Mouse (Mus musculus): Measurements from ENCODE around the gene Bcr.

Bcr gene

DNA sequence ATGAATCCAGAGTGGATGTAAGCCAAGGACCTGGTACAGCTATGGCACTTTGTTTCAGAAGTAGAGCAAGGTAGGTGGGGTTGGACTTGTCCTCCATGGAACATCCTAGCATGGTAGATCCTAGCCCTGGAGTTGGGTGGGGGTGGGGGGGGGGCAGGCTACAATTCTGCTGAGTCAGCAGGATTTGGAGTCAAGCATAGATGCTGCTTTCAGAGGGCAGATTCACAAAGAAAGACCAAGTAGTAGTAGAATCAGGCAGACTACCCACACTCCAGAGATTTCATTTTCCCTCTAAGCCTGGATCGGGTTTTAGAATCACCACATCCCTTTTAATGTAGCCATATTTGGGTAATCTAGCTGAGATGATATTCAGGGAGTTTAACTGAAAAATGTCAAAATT is 33.9 kb downstream of the Bcr start:
- DNase-seq (ENCODE audit: low spot score): no peak

DNA sequence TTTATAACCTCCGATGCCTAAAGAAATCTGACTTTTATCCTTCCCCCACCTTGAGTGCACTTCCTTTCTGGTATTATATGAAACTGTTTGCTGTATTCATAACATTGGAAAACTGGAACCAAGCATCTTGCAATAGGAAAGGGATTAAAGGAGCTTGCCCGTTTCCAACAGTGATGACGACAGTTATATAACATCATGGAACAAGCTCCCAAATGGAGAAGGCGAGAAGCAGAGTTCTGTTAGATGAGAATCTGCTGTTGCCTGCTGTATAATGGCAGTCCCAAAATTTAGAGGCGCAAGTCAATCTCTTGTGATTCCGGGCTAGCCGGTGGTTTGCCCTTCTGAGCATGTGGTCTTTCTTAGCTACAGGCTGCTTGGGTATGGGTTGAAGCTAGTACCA is 34.8 kb downstream of the Bcr start:
- no peak for DNase-seq (ENCODE audit: low spot score)

- DNase-seq (ENCODE audit: low spot score): no peak
These were observed 38.2 kb downstream of the Bcr start for GRCm38 (mm10) chr10:75098446-75099183.

DNA sequence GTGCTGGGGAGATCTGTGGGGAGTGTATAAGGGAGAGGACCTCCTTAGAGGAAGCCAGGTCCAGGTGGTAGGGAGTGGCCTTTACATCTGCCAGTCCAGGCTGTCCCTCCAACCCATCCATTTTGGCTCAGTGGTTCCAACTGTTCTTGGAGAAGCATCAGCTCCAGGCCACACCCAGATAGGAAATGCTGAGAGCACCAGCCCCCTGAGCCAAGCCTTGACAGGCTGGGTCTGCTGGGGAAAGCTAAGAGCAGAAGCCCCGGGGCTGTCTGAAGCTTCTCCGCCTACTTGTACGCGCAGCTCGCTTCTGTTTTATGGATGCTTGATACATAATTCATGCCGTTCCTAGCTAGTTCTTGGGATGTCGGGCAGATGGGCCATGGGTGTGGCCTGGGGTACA is 39.9 kb downstream of the Bcr start:
- no peak for DNase-seq (ENCODE audit: low spot score)

DNA sequence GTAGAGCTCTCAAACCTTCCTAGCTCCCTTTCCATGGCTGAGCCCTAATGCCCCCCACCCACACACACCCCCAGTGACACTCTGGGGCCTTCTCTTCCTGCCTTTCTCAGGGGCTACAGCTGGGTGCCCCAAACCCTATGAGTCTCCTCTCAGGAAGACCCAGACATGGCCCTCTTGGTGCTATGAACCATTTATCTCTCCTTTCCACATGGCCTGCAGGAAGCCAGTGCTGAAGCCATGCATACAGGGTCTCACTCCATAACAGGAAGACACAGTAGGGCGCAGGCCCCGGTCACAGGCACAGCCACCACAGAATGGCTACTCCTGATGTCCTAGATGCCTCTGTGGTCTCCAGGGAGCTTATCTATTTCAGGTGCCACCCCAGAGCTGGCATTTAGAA is 43.1 kb downstream of the Bcr start:
- DNase-seq (ENCODE audit: low spot score): no peak

GRCm38 (mm10) chr10:75104191-75105098 is 44.1 kb downstream of the Bcr start:
- DNase-seq (ENCODE audit: low spot score): no peak

- no peak for DNase-seq (ENCODE audit: low spot score)
These were observed 44.7 kb downstream of the Bcr start for GRCm38 (mm10) chr10:75105099-75105461.

DNA sequence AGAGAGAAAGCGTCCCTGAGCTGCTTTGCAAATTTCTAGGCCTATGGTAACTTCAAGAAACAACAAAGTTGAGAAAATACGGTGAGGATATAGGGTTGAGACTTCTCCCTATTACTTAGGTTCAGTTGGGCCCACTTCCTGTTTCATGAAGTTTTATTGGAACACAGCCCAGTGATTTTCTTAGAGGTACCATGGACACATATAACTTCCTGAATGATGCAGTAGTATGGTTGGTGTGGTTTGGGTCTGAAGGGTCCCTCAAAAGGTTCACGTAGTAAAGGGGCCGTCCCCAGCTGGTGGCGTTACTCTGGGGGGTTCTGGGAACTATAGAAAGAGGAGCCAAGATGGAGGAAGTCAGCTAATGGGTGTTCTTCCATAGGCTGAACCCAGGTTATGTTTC is 45.3 kb downstream of the Bcr start:
- DNase-seq (ENCODE audit: low spot score): no peak

GRCm38 (mm10) chr10:75106940-75107381 is 46.6 kb downstream of the Bcr start:
- no peak for DNase-seq (ENCODE audit: low spot score)

GRCm38 (mm10) chr10:75108092-75108491 is 47.7 kb downstream of the Bcr start:
- DNase-seq (ENCODE audit: low spot score): no peak

- DNase-seq (ENCODE audit: low spot score): no peak
These were observed 51.2 kb downstream of the Bcr start for GRCm38 (mm10) chr10:75111446-75112201.

GRCm38 (mm10) chr10:75112405-75112804 is 52.0 kb downstream of the Bcr start:
- DNase-seq (ENCODE audit: low spot score): no peak

- DNase-seq (ENCODE audit: low spot score): no peak
These were observed 53.2 kb downstream of the Bcr start for GRCm38 (mm10) chr10:75113620-75114019.

DNA sequence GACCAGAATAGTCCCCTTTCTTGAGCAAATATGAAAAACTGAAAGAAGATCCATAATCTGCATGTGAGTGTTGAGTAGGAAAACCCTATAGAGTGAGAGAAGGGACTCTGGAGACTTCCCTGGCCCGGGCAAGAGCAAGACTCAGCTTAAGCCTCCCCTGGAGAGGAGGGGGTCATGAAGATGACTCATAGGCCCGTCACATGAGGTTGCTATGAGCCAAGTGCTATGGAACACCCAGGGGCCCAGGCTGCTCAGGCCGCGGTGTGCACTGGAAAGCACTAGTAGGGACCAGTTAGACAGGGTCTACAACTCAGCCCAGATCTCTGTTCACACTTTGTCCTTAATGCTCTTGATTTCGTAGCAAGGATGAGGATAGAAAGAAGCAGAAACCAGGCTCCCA is 54.8 kb downstream of the Bcr start:
- no peak for DNase-seq (ENCODE audit: low spot score)

DNA sequence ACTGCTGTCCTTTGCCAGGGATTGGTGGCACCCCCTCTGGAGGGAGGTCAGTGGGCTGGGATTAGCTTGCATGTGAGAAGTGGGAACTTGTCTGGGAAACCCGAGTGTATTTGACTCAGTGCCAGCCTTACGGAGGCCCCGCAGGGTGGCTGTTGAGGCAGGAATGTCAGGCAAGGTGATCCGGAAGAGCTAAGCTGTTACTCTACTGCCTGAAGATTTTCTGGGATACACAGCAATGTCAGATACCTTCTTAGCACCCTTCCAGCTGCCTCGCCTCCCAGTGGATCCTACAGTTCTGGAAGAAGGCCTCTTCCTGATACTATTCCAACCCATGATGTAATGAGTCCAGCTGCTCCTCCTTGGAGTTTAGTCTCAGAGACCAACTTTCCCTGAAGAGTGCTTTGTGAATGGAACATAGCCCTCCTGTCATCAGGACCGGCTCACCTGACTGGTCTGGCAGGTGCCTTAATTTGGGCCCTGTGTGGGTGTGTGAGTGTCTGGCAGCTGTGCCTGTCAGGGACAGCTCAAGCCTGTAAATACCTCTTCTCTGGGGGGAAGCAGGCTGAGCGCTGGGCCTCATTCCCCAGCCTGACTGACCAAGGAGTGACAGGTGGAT is 56.6 kb downstream of the Bcr start:
- DNase-seq (ENCODE audit: low spot score): no peak

GRCm38 (mm10) chr10:75118444-75118843 is 58.1 kb downstream of the Bcr start:
- no peak for DNase-seq (ENCODE audit: low spot score)

DNA sequence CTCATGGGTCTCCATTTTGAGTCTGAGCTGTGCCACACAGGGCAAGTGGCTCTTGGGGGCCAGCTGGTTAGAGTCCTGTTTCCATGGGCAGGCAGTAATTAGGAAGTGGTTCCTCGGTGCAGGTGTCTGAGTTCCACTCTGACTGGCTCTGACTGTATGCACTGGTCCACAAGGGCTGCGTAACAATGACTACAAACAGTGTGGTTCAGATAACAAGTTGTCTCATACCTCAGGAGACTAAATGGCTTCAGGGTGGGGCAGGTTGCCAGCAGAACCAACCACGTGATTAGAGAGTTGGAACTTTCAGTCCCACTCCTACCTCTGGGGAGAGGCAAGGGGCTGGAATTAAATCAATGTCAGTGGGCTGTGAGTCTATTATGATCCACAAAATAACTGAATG is 59.0 kb downstream of the Bcr start:
- DNase-seq (ENCODE audit: low spot score): no peak

- DNase-seq (ENCODE audit: low spot score): no peak
These were observed 59.8 kb downstream of the Bcr start for GRCm38 (mm10) chr10:75120176-75120575.

DNA sequence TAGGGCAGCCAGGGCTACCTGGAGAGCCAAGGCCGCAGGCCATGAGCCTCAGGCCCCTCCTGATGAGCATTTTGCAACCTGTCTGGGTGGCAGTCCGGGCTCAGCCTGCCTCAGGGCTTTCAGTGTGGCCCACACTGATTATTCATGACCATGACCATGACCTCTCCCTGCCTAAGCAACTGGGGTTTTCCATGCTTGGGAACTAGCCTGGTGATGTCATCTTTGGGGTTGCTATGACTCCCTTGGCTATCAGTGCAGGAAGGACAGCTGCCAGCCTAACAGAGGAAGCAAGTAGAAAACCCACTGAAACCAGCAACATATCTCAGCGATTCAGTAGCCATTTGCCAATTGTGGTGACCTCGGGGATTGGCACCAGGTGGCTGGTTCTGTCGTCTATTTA is 60.6 kb downstream of the Bcr start:
- DNase-seq (ENCODE audit: low spot score): no peak

- no peak for DNase-seq (ENCODE audit: low spot score)
These were observed 65.2 kb downstream of the Bcr start for GRCm38 (mm10) chr10:75125577-75125976.

- no peak for DNase-seq (ENCODE audit: low spot score)
These were observed 68.9 kb downstream of the Bcr start for GRCm38 (mm10) chr10:75129283-75129710.

GRCm38 (mm10) chr10:75130372-75131046 is 70.1 kb downstream of the Bcr start:
- no peak for DNase-seq (ENCODE audit: low spot score)
